Mouse (Mus musculus): ENCODE measurements around the gene 9130008F23Rik.

Gene 9130008F23Rik

DNA sequence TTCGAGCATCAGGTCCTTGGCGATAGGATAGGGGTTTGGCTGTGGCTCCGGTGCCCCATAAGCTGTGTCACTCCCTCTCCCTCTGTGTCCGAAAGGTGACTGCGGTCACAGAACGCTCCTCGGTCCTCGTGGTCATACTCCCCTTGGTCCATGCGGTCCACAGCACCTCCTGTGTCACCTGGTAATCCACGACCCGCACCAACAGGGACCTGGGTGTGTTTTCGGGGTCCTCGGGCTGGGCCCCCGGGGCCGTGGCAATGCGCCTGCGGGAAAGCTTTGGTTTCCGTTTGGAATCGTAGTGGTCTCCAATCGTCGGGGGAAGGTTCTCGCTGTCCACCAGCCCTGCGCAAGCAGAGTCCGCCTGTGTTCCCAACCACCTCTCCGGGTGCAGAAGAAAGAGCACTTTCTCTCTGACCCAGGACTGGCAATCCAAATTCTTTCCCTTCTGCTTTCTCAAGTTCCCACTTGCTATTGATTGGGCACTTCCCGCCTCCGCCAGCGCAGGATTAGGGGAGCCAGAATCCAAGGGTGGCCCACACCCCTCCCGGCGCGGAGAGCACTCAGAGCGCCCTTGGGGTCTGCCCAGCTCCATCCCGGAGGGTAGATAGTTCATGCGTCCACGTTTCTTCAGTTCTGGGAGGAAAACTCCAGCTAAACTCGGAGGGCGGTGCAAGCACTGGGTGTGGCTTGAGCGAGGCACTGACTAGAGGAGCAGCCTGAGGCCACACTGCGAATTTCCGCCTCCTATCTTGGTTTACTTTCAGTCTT lies at the start of gene 9130008F23Rik:
Gene 9130008F23Rik (minus strand): TSS at position 636 of the 768 bp plus-strand sequence.
- in situ Hi-C loops (cut with MseI, MboI): no loop called here

DNA sequence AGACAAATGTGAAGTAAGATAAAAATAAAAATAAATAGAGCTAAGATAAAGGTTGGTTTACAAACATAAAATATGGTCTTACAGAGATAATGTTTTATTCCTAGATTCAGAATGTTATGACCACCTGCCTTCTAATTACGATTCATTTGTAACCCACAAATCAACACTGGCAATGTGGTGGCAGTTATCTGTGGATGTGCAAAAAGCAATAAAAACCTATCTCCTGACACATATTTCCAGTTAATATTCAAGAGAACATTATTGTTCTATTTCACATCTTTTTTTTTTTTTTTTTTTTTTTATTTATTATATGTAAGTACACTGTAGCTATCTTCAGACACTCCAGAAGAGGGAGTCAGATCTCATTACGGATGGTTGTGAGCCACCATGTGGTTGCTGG lies 35.1 kb upstream of the 9130008F23Rik start:
- in situ Hi-C loops (cut with MseI, MboI): no loop called here

DNA sequence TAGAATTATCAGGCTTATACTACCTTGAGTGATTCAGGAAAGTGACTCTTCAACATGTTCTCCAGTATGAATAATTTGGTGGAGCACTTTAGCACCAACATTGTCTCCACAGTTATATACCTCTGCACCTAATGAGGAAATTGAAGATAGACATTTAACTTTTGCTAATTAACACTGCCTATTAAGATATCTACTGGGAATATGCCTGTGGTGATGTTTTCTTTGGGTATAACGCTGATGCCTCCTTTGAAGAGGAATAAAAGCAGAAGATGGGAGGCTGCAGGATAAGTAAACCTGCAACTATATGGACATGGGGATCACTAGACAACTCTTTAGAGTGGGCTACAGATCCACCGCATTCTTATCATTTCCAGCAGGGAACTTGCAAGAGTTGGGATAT lies 33.9 kb upstream of the 9130008F23Rik start, which contains the start of gene Glyatl3:
Gene Glyatl3 (minus strand): TSS at position 101 of the 400 bp plus-strand sequence.
- in situ Hi-C loops (cut with MseI, MboI): no loop called here

DNA sequence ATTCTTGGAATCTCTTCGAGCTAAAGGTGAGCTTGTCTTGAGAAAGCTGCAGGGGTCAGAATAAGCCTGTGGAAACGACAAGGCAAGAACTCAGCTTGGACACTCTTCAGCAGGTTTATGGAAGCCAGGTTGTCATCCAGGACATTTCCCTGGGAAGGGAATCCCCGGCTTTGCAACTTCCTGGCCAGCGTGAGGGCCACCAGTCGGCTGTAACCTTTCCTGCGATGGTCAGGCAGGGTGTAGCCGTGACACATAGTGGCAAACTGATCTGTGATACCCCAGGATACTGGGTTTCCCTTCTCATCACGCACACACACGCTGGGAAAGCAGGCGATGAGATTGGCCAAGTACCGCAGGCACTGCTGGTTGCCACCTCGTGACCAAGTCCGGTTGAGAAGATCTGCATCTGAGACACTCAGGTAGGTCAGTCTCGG lies 24.4 kb upstream of the 9130008F23Rik start:
- in situ Hi-C loops (cut with MseI, MboI): no loop called here

DNA sequence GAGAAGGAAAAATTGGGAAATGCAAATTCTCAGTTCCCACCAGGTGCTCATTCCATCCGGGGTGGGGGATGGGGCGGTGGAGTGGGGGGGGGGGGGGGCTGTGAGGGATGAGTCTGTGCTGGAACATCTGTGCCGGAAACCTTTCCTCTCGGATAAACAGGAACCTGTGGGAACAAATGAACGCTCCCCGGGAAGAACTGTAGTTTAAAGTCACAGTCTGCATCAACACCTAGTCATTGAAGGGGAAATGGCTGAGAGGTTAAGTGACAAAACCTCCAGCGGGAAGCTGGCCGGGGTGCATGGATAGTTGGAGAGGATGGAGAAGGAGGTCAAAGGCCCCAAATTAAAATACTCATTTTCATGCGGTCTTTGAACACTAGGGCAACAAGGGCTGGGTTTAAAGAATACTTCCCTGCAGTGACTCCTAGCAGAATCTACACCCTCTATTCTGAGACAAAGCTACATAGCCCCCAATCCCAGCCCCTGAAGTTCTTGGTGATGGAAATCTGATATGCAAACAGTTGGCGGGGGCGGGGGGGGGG lies 23.8 kb upstream of the 9130008F23Rik start:
- in situ Hi-C loops (cut with MseI, MboI): no loop called here

DNA sequence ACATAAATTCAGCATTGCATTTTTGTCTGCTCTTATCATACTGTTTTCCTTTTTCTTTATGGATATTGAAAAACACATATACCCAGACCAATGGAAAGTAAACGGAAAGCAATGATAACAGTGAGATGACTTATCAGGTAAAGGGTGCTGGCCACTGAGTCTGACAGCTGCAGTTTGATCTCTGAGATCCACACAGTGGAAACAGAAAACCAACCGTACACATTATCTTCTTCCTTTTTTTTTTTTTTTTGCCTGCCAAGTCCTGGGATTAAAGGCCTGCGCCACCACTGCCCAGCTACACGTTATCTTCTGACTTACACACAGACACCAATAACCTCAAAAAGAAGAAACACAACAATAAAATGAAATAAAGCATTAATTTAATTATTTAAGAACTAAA lies 23.0 kb upstream of the 9130008F23Rik start:
- in situ Hi-C loops (cut with MseI, MboI): no loop called here

DNA sequence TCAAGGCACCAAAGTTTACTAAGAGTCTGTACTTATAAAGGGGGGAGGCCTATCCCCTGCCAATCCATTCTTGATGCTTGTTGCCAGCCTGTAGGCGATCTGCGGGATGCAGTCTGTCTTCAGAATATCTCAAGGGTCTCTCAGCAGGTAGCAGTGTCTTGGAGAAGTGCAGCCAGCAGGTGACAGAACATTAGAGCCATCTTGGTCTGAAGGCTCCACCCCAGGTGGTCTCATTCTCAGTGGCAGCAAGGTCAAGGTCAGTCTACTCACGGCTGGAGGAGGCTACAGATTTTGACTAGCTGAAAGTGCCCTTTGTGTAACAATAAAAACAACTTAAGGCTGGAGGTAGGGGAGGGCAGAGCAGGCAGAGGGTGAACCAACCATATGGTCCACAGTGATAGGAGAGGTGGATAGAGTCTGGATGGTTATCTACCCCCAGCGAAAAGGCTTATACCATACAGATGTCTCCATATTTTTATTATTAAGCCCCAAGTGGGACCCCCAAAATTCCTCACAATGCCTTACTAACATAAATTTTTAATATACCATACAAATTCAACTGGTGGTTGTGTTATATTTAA lies 19.5 kb upstream of the 9130008F23Rik start:
- in situ Hi-C loops (cut with MseI, MboI): loop anchor here (5.0 kb wide), 1 partner anchor 63 kb away; no protein-coding TSS in a partner anchor

DNA sequence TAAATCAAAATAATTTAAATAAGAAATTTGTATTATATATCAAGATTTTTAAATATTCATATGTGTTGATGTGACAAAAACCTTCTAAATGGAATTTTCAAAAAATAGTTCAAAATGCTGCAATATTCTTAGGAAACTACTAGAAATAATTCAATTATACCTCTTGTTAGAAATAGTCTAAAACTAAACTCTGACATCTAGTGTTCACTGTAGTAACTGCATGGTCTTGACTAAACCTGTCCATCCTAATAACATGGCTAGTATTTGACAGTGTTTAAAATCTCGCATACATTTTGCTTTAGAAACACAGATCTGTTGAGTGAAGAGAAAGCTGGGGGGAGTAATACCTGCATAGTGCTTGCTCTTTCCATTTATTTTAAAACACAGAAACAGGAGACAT lies 16.5 kb upstream of the 9130008F23Rik start:
- in situ Hi-C loops (cut with MseI, MboI): loop anchor here (5.0 kb wide), 1 partner anchor 60 kb away; no protein-coding TSS in a partner anchor

DNA sequence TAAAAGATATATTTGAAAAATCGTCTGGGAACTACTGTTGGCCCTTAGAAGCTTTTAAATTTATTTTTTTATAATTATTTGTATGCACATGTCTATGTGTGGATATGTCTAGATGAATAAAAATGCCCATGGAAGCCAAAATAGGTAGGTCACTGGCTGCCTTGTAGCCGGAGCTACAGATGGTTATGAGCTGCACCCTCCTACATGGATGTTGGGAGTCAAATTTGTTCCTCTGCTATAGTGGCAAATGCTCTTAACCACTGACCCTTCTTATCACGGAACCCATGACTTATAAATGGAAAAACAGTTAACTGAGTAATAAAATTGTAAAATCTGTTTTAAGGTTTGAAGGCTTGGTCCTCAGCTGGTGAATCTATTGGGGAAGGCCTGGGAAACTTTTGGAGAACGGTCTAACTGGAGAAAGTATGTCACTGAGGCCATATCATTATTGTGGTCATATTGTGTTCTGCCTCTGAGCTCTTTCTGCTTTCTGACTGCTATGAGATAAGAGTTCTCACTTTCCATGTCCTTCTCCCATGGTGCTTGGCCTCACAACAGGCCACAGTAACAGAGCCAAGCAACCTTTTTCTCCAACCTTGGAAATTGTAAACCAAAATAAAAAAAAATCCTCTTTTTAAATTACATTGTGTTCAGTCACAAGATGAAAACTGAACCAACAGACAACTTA lies 7.6 kb upstream of the 9130008F23Rik start:
- in situ Hi-C loops (cut with MseI, MboI): no loop called here

DNA sequence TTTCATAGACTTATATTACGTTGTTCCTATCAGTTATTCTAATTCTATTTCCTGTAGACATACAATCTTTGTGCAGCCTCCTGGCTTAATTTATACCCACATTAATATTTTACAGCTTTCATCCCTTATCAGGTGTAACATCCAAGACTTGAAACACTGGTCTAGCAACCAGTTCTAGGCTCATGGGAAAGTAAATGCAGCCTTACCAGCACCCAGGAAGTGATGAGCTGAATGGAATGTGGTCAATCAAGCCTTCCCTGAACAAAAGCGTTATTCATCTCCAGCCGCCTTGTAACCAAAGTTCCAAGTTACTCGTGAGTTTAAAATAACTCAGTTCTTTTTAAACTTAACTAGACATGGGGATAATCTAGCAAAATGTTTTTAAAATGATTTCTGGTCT lies 4.8 kb upstream of the 9130008F23Rik start:
- in situ Hi-C loops (cut with MseI, MboI): no loop called here

DNA sequence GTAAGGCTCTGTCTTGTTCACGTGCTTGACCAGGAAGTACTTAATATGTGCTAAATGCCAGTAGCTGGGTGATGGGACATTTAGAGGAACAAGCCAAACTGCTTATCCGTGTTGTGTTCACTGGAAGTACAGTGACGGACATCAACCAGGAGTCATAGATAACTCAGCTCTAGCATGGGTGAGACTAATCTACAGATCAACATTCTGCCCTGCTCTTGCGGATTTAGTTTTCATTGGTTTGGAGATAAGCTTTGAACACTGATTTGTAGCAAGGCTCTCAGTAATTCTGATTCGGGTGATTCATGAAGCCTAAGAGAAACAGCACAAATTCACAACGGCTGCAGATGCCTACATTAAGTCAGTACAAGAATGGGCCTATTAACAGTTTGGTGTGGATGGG lies 1.8 kb upstream of the 9130008F23Rik start:
- in situ Hi-C loops (cut with MseI, MboI): no loop called here

DNA sequence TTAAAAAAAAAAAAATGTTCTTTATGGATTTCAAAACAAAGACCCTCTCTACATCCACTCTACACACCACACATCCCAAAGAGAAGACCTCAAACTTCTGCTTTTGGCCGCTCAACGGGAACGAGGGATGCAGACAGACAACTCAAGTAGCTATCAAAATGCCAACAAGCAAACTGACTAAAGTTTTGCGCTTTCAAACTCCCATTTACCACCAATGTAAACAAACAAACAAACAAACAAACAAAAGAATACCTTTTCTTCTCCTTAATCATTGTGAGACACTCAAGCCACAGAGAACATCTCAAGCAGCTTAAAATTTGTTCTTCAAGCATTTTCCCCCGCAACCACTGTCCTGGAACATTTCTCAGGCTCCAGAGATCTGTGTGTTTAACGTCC lies 833 bp downstream of the 9130008F23Rik start:
- in situ Hi-C loops (cut with MseI, MboI): no loop called here

DNA sequence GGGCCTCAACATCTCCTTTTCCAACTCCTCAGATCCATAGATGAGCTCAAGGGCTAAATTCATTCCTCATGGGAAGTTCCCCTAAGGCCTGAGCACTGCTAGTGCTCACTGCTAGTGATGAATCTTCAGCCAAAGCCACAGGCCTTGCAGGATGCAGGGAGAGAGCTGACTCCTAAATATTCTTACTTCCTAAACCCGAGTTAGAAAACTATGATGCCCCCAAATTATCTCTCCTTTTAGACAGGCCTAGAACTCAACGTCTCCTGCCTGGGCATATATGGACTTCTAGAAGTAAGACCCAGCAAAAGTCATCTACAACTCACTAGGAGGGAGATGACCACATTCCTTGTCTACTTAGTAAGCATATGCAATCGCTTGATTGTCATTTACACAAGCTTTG lies 2.6 kb downstream of the 9130008F23Rik start:
- in situ Hi-C loops (cut with MseI, MboI): no loop called here

DNA sequence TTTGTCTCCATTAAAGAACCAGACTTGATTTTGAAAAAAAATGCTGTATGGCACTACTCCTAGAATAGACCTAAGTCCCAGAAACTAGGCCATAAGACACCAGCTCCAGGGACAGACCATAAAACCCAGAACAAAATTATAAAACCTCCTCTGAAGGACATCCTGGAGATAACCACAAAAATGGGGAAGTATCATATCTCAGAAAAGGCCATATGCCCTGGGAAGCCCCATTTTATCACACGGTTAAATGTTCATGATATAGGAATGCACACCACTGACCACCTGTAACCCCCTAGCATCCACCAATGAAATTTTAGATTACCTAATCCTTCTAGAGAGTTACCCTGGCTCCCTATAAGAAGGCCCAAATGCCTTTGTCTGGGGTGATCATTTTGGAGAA lies 4.8 kb downstream of the 9130008F23Rik start:
- in situ Hi-C loops (cut with MseI, MboI): no loop called here

DNA sequence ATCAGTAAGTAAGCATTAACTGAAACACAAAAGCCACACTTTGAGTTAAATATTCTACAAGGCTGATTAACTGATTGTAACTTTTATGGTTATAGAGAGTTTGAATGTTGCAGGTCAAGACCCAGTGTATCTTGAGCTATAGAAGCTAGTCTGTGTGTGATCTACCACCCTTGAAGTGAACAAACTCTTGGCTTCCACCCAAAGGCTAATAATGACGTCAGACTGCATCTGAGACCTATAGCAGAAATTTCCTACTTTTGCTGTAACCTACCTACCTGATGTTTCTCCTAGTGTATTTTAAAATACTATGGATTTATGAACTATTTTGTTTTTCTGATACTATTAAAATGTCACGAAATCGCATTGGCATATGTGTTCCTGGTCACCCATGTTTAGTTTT lies 5.7 kb downstream of the 9130008F23Rik start:
- in situ Hi-C loops (cut with MseI, MboI): no loop called here

DNA sequence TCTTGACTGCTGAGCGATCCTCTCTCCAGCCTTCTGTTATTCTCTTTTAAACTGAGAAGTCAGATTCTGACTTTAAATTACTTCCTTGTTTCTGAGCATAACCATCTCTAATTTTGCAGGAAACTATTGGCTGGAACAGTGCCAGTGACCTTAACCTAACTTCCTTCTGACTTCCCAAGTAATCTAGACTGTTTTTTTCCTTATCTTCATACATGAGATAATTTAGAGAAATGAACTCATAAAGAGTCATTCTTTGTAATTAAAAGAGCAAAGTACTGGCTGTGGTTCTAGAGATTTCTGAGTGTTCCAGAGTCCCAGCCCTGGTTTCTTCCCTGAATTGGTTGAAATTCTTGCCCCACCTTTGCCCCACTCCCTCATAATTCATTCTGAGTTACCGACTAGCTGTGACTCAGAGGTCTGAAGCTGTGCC lies 6.8 kb downstream of the 9130008F23Rik start:
- in situ Hi-C loops (cut with MseI, MboI): no loop called here

DNA sequence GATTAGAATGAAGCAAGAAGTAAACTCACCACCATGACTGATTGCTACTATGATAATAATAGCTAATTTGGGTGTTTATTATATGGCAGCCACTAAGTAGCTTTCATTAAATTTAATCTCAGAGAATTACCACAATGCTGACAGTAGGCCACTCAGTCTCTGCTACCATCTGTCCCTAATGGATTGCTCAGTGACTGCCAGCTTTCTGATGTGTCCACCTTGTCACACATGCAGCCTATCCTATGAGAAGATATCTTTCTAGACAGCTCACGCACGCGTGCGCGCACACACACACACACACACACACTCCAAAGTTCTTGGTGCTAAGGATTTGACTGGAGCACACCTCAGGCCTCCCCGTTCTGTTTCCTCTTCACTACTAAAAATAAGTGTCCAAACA lies 7.7 kb downstream of the 9130008F23Rik start:
- in situ Hi-C loops (cut with MseI, MboI): no loop called here

DNA sequence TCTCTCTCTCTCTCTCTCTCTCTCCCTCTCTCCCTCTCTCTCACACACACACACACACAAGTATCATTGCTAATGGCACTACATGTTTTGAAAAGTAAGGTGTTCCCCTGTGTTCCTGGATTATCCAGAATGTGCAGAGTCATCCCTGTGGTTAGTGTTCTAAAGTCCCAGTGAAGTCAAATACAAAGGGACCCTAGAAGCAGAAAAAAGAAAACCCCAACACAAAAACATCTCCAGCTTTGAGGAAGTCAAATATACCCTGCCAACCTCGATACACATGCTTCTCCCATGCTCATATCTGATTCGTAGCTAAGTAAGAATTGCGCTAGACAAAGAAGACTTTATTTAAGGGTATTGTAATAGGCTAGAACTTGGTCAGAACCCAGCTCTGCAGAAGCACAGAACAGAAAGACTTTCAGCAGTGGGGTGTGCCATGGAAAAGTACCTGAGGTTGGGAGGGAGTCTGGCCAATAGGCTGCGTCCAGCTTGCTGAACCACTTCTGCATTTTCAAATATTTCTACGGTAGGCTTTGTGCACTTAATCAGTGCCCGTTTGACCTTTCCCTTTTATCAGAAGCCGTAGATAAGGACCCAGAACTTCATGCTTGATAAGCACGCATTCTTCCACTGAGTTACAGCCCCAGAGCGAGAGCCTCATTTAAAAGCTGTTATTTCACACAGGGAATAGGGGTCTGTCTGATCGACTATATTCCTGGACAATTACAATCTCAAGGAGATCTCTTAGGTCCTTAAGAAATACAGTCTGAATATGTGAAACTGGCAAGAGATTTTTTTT lies 11.2 kb downstream of the 9130008F23Rik start:
- in situ Hi-C loops (cut with MseI, MboI): no loop called here

DNA sequence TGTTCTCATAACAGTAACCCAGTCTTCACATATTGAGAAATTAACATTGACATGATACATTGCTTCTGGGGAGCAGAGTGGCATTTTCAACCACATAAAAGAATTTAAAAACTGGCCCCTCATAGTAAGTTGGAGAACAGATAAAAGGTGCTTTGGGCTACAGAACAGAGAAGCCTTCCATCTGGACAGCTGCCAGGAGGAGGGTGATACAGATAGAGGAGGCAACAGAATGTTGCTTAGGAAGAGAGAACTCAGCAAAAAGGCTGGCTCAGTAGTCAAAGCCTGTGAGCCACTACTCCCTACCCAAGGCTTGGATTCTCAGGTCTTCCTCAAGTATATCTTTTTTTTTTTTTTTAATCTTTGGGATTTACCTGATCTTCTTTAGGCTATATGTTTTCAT lies 25.3 kb downstream of the 9130008F23Rik start:
- in situ Hi-C loops (cut with MseI, MboI): no loop called here

DNA sequence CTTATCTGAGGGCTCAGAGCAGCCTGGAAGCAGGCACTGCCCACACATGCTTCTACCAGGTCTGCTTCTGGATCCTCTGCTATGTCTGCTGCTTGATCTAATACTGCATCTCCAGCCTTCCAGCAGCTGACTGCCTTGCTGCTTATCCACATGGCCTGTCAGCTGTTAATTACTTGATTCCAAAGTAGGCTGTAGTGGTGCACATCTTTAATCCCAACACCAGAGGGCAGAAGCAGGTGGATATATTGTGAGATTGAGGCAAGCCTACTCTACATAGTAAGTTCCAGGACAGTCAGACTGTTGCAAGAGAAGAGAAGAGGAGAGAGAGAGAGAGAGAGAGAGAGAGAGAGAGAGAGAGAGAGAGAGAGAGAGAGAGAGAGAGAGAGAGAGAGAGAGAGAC lies 43.1 kb downstream of the 9130008F23Rik start:
- in situ Hi-C loops (cut with MseI, MboI): loop anchor here (5.0 kb wide), 1 partner anchor 60 kb away; no protein-coding TSS in a partner anchor

DNA sequence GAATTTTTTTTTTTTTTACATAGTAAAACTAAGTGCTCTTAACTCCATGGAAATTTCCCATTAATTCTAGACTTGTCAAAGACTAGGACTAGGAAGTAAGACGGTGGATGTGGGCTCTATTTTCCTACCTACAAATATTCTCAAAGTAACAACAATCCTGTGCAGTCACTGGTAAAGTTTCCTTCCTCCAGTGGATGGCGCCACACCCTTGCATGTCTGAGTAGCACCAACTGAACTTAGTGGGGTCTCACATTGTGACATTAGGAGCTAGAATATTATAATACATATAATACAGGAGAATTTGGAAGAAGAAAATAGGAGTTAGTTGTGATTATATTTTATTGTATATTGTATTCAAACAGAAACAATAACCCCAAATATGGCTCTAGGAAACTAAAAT lies 48.5 kb downstream of the 9130008F23Rik start:
- in situ Hi-C loops (cut with MseI, MboI): no loop called here

Measured in mouse trophoblast stem cell (cell line).